Mouse (Mus musculus) stomach, postnatal 0 days (tissue): ENCODE data around the gene Msh3. TPM values are rescaled to one million over a fixed set of nuclear protein-coding genes. Genes with fewer than 3 reads are reported as not detected.

Source experiments
- ATAC-seq: fragments of 200-750 bp; cut with Nextera tagmentation; 2 replicates; pipeline ENCODE4 v1.8.0; 2017; ENCODE audit not compliant: low FRiP score, low TSS enrichment
- DNase-seq: peaks from one replicate; pipeline ENCODE4 v3.0.0-alpha.2; 2016; ENCODE audit warnings: low spot score
- H3K27ac ChIP-seq: fragments of 300-500 bp; sonication (generic); replicated peaks from 2 replicates; pipeline ENCODE4 v1.5.1; 2014; ENCODE audit warnings: mild to moderate bottlenecking, control low read depth
- H3K27me3 ChIP-seq: fragments of 300-500 bp; sonication (generic); 2 replicates; pipeline ENCODE4 v1.6.1; 2014; ENCODE audit warnings: low read length; ENCODE audit not compliant: control insufficient read depth, insufficient read depth
- H3K36me3 ChIP-seq: fragments of 300-500 bp; sonication (generic); 2 replicates; pipeline ENCODE4 v1.6.1; 2014; ENCODE audit warnings: low read length, mixed read lengths; ENCODE audit not compliant: control insufficient read depth, insufficient read depth
- H3K4me1 ChIP-seq: fragments of 300-500 bp; sonication (generic); replicated peaks from 2 replicates; pipeline ENCODE4 v1.6.1; 2014; ENCODE audit warnings: antibody characterized with exemption; ENCODE audit not compliant: control insufficient read depth, insufficient read depth
- H3K4me2 ChIP-seq: fragments of 300-500 bp; sonication (generic); replicated peaks from 2 replicates; pipeline ENCODE4 v1.6.1; 2014; ENCODE audit warnings: low read depth, mild to moderate bottlenecking, control low read depth, moderate library complexity
- H3K4me3 ChIP-seq: fragments of 300-500 bp; sonication (generic); 2 replicates; pipeline ENCODE4 v1.5.1; 2014; ENCODE audit warnings: low read depth, low read length, control low read depth
- H3K9ac ChIP-seq: fragments of 300-500 bp; sonication (generic); 2 replicates; pipeline ENCODE4 v1.6.1; 2014; ENCODE audit warnings: mild to moderate bottlenecking, low read length, control low read depth, mixed read lengths
- H3K9me3 ChIP-seq: fragments of 300-500 bp; sonication (generic); 2 replicates; pipeline ENCODE4 v1.6.1; 2016; ENCODE audit warnings: low read length; ENCODE audit not compliant: control insufficient read depth
- CTCF ChIP-seq: IDR thresholded peaks from 2 replicates; pipeline ENCODE4 v1.5.1; 2016; ENCODE audit warnings: antibody characterized with exemption, low read depth, mild to moderate bottlenecking, moderate library complexity
- EP300 ChIP-seq: optimal IDR thresholded peaks from 2 replicates; pipeline ENCODE3; 2016; ENCODE audit warnings: antibody characterized with exemption
- WGBS: fragments of 180-500 bp; shearing (Covaris S2); extraction: QIAGEN DNeasy Blood & Tissue Kit; methylation state at CpG from one replicate; pipeline ENCODE4 v1.1.7; 2014; 5-methylcytosine and 5-hydroxymethylcytosine counted together
- polyA plus RNA-seq: library from polyadenylated mRNA; unstranded; fragments of >200 nt; fragmentation: Nextera tagmentation; extraction: Ambion mirVana; gene quantifications from 2 replicates; pipeline ENCODE4 v1.2.1, GENCODE M21; 2015

The Msh3 gene
- polyA plus RNA-seq, 1 experiment from 2014 or later = 8.3 TPM

- Histone ChIP-seq H3K27me3 (no peaks in the 10 kb centered on the region), H3K4me2 (no peak overlapping the region), H3K36me3 (no peaks in the 10 kb centered on the region), H3K9ac (no peak overlapping the region), H3K4me3 (no peak overlapping the region), H3K27ac (no peak overlapping the region), H3K4me1 (no peaks in the 10 kb centered on the region), H3K9me3 (no peaks in the 10 kb centered on the region)
- ATAC-seq = no peak
- DNase-seq = no peak
- TF ChIP-seq CTCF (no peak), EP300 (no peak)
- 47% methylated on average over 4 of the region's 4 CpGs for WGBS
Measured at GRCm38 (mm10) chr13:92301754-92302153, 53.0 kb downstream of the Msh3 start.

GRCm38 (mm10) chr13:92299522-92299921 is 55.3 kb downstream of the Msh3 start:
- Histone ChIP-seq H3K27me3 (no peaks in the 10 kb centered on the region), H3K4me3 (no peak overlapping the region), H3K4me1 (no peaks in the 10 kb centered on the region), H3K9ac (no peak overlapping the region), H3K36me3 (no peaks in the 10 kb centered on the region; the same call in 1 of the 2 replicates), H3K27ac (no peak overlapping the region), H3K9me3 (no peaks in the 10 kb centered on the region), H3K4me2 (no peak overlapping the region)
- no peak for TF ChIP-seq EP300
- no peak for TF ChIP-seq CTCF
- ATAC-seq (no peak), DNase-seq (no peak)
- WGBS = 58% methylated on average over 1 of the region's 1 CpGs

DNA sequence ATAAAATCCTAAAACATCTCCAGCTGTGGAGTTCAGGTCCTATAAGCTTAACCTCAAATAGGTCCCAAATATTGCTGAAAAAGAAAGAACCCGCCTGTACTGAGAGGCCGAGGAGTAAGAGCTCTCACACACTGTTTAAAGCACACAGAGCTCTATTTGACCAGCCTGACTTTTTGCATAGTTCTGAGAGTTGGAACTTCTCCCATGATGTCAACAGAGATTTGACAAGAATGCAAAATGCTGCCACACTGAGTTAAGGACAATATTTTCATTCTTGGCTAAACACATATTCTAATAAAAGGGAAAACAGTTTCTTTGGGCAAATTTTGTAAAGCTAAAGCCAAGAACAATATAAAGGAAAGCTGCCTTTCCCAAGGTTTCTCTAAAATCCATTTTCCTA is 57.8 kb downstream of the Msh3 start:
- DNase-seq = no peak
- Histone ChIP-seq H3K9ac (no peak overlapping the region), H3K27ac (no peak overlapping the region), H3K36me3 (no peaks in the 10 kb centered on the region; the same call in 1 of the 2 replicates), H3K4me2 (no peak overlapping the region), H3K4me1 (no peaks in the 10 kb centered on the region), H3K27me3 (no peaks in the 10 kb centered on the region), H3K4me3 (no peak overlapping the region), H3K9me3 (no peaks in the 10 kb centered on the region)
- ATAC-seq = no peak
- TF ChIP-seq CTCF (no peak), EP300 (no peak)
- WGBS = 67% methylated on average over 2 of the region's 2 CpGs

- H3K9ac ChIP-seq = no peak overlapping the region
- ATAC-seq (no peak), DNase-seq (no peak)
- no peaks in the 10 kb centered on the region for H3K27me3 ChIP-seq
- WGBS = 92% methylated on average over 4 of the region's 4 CpGs
- no peak overlapping the region for H3K4me3 ChIP-seq
- H3K4me1 ChIP-seq = no peaks in the 10 kb centered on the region
- H3K36me3 ChIP-seq = no peaks in the 10 kb centered on the region; the same call in 1 of the 2 replicates
- no peak overlapping the region for H3K4me2 ChIP-seq
- TF ChIP-seq CTCF (no peak), EP300 (no peak)
- H3K27ac ChIP-seq = no peak overlapping the region
- no peaks in the 10 kb centered on the region for H3K9me3 ChIP-seq
Measured at GRCm38 (mm10) chr13:92296490-92296889, 58.3 kb downstream of the Msh3 start.

- ATAC-seq (no peak), DNase-seq (no peak)
- Histone ChIP-seq H3K9ac (no peak overlapping the region), H3K4me3 (no peak overlapping the region), H3K4me1 (no peaks in the 10 kb centered on the region), H3K9me3 (no peaks in the 10 kb centered on the region), H3K27me3 (no peaks in the 10 kb centered on the region), H3K27ac (no peak overlapping the region), H3K36me3 (peaks cover 3% of the 10 kb centered on the region; the same call in 1 of the 2 replicates), H3K4me2 (no peak overlapping the region)
- WGBS = 76% methylated on average over 5 of the region's 5 CpGs
- TF ChIP-seq CTCF = no peak
- TF ChIP-seq EP300 = no peak
Measured at GRCm38 (mm10) chr13:92293883-92294282, 60.9 kb downstream of the Msh3 start.

DNA sequence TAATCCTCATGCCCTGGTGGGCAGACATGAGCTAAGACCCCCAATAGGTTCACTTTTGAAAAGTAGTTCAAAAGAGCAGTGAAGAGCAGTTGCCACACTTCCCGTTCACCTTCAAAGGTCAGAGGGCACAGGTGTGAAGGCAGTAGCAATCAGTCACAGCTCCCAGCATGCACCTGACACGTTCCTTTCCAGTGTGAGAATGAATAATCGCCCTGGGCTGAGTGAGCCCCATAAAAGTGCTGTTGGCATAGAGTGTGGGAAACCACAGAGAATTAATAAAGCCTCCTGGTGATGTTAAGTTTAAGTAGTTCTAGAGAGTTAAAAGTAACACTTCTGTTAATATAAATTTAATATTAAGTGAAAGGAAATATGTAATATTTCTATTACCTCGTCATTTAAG is 63.2 kb downstream of the Msh3 start:
- H3K4me2 ChIP-seq = no peak overlapping the region
- no peaks in the 10 kb centered on the region for H3K9me3 ChIP-seq
- H3K4me3 ChIP-seq = no peak overlapping the region
- H3K9ac ChIP-seq = no peak overlapping the region
- no peaks in the 10 kb centered on the region for H3K27me3 ChIP-seq
- no peak for DNase-seq
- no peaks in the 10 kb centered on the region for H3K4me1 ChIP-seq
- TF ChIP-seq EP300 (no peak), CTCF (no peak)
- H3K36me3 ChIP-seq = peaks cover 3% of the 10 kb centered on the region; the same call in 1 of the 2 replicates
- H3K27ac ChIP-seq = no peak overlapping the region
- WGBS = 51% methylated on average over 4 of the region's 4 CpGs
- ATAC-seq = no peak
